Mouse (Mus musculus) right cerebral cortex, postnatal 14 days (tissue): ENCODE data around the gene Shb.

Experiments
- DNase-seq: peaks from one replicate; pipeline ENCODE4 v3.0.0; 2022

Gene Shb

DNA sequence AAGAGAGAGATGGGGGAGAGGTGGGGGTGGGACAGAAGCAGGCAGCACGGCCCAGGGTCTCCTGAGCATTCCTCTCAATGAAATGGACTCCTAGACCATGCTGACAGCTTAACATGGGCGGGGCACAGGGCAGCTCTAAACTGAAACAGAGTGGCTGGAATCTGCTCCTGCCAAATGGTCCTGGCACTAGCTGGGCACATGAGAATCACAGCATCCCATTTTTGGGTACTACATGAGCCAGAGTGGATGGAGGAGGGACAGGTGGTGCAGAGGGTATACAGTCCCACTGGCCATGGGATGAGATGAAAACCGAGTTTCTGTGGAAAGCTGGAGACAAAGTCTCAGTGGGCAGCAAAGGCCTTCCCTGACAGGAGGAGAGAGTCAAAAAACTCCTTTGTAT, 87.0 kb downstream of the Shb start:
- DNase-seq: no peak

DNA sequence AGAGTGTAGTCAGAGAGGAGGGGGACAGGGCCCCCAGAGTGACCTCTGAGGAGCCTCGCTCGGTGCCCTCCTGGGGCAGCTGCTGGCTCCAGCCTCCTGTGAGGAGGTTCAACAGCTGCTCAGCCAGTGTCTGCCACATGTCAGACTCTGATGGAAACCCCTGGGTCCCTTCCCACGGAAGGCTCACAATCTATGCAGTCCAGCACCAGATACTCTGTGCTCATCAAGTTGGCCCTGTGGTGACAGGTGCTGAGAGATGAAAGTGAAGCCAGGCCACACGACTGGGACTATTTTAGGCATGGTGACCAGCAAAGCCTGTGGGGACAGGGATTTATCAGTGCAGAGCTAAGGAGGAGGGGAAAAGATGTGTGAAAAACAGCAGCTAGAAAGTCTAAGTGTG, 87.5 kb downstream of the Shb start:
- DNase-seq: no peak

DNA sequence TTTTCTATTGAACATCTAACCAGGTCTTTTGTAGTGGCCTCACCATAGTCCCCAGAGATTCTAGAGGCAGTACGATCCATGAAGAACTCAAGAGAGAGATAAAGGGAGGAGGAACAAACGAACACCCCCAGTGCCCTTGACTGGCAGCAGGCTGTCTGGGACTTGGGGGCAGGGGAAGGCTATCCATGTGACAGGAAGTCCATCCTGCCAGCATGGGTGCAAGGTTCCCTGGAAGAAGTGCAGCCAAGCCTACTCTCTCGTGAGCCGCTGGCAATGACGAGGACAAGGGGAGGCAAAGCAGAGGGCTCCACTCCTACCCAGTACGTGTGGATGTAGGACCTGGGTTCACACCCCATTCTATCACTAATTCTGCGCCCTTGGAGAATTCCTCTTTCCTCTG, 88.6 kb downstream of the Shb start:
- no peak for DNase-seq

DNA sequence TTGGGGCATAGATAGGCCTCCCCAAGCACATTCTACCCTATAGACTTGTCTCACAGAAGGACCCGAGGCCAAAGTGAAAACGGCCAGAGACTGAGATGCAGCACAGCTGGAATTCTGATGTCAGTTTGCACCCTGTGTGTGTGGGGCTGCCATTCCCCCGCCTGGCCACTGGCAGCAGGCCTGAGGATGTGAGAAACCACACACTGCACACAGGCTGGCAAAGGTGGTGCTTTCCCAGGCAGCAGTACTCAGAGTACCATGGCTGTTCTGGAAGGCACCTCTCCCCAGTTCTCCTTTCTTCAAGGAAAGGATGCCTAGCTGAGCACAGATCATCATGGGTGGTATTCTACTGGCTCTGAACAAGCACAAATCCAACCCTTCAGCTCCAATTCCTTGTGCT, 90.0 kb downstream of the Shb start:
- DNase-seq: no peak

DNA sequence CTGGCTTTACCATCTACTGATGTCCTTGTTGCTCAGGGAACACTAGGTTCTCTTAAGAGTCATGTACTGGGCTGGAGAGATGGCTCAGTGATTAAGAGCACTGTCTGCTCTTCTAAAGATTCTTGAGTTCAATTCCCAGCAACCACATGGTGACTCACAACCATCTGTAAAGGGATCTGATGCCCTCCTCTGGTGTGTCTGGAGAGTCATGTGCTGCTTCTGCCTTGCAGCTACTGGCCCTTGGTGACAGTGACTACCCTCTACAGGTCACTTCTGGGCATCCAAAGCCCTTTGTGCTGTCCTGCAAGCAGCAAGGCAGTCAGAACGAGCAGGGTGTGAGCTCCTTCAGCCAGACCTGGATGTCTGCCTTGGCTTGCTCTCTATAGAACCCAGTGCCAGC, 90.5 kb downstream of the Shb start:
- no peak for DNase-seq

- no peak for DNase-seq
Observed at GRCm38 (mm10) chr4:45439281-45439680, 93.0 kb downstream of the Shb start.

DNA sequence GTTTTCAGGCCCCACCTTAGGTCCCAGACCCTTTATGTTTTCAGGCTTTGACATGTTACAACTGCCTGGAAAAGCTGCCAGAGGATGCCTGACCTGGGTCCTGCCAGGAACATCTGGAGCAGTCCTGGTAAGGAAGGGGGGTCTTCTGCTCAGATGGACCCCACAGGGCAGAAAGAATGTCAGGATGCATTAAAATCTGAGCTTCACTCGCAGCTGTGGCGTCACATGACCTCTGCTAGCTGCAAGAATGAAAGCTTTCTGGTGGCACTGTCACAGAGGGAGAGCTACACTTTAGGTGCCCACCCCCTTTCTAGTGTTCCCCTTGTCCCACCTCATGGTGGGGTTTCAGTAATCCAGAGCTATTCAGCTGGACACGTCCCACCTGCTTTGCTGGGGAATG, 95.3 kb downstream of the Shb start:
- no peak for DNase-seq

- no peak for DNase-seq
Observed at GRCm38 (mm10) chr4:45436383-45436913, 95.8 kb downstream of the Shb start.

GRCm38 (mm10) chr4:45435899-45436298, 96.4 kb downstream of the Shb start:
- no peak for DNase-seq

GRCm38 (mm10) chr4:45434681-45435080, 97.6 kb downstream of the Shb start:
- DNase-seq: no peak

- DNase-seq: no peak
Observed at GRCm38 (mm10) chr4:45434071-45434470, 98.2 kb downstream of the Shb start.

GRCm38 (mm10) chr4:45431806-45432205, 100.5 kb downstream of the Shb start:
- DNase-seq: no peak

- DNase-seq: no peak
Observed at GRCm38 (mm10) chr4:45431316-45431715, 101.0 kb downstream of the Shb start.

DNA sequence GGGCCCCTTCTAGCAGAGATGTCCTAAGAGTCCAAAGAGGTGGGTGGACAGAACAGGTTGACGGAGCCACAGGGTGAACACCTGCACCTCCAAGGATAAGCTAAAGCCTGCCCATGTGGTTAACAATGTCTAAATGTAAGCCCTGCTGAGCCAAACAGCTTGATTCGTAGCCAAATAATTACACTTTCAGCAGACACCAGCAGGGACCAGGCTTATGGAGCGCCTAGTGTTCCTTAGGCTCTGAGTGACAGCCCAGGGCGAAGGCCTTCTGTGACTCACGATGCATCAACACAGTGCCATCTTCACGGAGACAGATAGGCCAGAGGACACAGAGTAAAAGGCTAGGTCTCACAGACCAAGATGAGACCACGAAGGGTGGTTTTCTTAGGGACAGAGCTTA, 102.8 kb downstream of the Shb start:
- DNase-seq: no peak

- DNase-seq: peak; percentile 31
Observed at GRCm38 (mm10) chr4:45426724-45427457, 105.4 kb downstream of the Shb start.

- DNase-seq: no peak
Observed at GRCm38 (mm10) chr4:45423406-45423805, 108.9 kb downstream of the Shb start.

DNA sequence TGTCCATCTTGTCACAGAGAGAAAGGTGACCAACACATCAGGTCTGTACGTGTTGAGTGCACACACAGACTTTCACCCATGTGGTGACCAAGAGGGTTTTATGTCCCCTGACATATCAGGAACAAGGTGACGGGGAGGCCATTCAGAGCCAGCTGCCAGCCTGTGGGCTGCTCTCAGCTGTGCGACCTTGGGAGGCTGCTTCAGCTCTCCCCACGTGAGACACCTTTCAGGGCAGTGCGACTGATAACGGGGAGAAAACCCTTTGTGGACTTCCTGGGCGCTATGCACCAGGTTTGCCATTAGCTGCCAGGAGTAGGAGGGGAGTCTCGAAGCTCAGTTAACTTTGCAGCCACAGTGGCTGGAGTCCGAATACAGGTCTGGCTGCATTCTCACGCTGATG, 109.6 kb downstream of the Shb start:
- DNase-seq: no peak

DNA sequence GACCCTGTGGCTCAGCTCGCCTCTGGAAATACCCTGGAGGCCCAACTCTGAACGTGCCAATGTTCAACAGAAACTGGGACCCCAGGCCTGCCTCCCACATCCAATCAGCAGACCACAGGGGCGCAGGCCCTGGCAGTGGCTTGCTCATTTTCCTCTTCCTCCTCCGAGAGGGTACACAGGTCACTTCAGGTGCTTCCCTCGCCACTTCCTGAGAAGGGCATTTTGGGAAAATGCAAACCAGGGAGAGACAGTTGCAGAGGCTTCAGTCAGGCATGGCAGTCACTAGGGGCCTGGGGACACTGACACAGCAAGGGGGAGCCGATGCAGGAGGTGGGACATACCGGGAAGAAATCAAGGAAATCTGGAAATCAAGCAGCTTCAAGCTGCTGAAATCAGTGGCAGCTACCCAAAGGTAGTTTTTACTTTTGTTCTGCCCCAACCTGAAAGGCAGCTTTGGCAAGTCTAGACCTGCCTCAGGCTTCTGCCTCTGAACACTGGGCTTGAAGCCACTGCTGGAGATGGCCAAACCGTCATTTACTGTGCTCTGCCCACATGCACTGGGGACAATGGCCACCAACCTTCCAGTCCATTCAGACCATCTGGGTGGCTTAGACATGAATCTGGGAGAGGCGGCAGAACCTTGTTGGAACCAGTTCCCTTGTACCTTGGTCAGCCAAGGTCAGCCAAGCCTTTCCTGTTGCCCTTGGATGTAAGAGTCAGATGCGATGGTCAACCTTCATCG, 110.6 kb downstream of the Shb start:
- DNase-seq: no peak

DNA sequence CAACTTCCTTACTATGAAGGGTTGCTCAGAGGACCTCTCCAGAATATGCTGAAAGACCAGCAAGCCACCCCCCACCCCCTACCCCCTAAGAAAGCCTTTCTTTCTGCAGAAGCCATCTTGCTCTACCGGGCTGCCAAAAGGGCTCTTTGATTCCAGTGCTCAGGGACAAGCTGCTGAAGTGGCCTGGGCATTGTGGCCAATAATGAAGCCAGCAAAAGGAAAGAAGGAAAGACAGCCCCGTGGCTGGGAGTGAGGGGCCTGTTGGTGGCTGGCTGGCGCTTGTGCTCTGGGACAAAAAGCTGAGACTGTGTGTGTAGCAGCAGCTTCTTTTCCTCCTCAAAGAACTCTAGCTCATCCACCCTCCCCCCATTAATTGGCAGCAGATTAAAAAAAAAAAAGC, 111.5 kb downstream of the Shb start:
- no peak for DNase-seq

- DNase-seq: no peak
Observed at GRCm38 (mm10) chr4:45419051-45419450, 113.2 kb downstream of the Shb start.

- DNase-seq: peak; percentile 57
Observed at GRCm38 (mm10) chr4:45418229-45418950, 113.9 kb downstream of the Shb start.

- DNase-seq: no peak
Observed at GRCm38 (mm10) chr4:45416314-45416713, 116.0 kb downstream of the Shb start.

- no peak for DNase-seq
Observed at GRCm38 (mm10) chr4:45413674-45414338, 118.5 kb downstream of the Shb start.
